Mouse (Mus musculus) inflammation-experienced regulatory T-cells, adult 6 months (primary cell): ENCODE data around the gene Adgra3. TPM values are rescaled to one million over a fixed set of nuclear protein-coding genes. Genes with fewer than 3 reads are reported as not detected.

ENCODE experiments used
- ATAC-seq: one replicate; pipeline ENCODE4 v1.8.0; 2017
- polyA plus RNA-seq, 3 experiments: library from polyadenylated mRNA; unstranded; fragments of 100-300 nt; shearing (Covaris generic); gene quantifications; one replicate each; pipeline ENCODE4 v1.2.1; 2017

Adgra3 gene
- polyA plus RNA-seq, result not detected

DNA sequence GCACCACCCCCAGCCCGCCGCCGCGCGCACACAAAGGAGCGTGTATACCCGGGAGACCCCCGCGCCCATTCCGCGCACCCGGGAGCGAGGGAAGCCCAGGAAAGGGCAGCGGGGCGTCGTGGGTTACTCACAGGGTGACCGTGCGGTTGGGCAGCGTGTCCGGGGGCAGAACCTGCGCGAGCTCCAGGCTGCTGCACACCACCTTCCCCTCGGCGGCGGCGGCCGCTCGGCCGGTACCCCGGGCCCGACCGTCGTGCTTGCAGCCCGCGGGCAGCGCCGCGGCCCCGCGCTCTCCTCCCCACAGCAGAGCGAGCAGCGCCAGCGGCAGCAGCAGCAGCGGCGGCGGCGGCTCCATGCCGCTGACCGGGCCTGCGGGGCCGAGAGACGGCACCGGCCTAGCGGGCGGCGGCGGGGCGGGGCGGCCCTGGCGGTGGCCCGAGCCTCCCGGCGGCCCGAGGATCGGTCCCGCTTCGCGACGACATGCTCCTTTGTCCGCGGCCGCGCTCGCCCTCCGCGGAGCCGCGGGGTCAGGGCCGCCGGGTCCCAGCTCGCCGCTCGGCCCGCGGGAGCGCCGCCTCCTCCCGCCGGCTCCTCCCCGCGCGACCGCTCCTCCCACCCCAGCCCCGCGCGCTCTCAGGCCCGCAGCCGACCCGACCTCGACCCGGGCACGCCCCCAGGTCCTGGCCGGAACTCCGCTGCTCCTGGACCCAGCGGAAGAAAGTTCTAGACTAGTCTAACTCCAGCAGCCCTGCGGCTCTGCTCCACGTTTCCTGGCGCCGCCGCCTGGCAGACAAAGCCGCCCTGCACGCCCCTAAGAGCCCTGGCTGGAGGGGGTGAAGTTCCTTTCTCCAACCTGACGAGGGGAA, at the start of gene Adgra3:
Gene Adgra3, minus strand, starts transcription at position 586 of the 866 bp plus-strand sequence.
- ATAC-seq, result no peak

- ATAC-seq, result no peak
These were observed 24.6 kb upstream of the Adgra3 start for GRCm38 (mm10) chr5:50083441-50083840.

- ATAC-seq, result no peak
These were observed 15.4 kb upstream of the Adgra3 start for GRCm38 (mm10) chr5:50074245-50074644.

DNA sequence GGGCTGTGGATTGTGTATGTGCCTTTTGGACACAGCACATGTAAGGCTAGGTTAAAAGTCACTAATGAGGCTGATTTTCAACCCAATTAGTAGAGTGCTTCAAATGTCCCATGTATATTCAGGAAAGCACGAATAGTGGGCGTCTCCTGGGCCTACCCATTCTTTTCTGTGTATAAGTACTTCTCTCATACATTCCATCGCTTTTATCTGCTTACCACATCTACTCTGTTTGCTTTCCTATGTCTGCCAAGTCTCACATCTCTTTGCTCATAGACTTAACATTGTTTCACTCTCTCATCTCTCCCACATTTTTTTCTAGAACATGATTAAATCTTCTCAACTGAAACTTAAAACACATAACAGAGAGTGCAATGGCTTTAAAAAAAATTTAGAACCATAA, 5.4 kb upstream of the Adgra3 start:
- no peak for ATAC-seq

DNA sequence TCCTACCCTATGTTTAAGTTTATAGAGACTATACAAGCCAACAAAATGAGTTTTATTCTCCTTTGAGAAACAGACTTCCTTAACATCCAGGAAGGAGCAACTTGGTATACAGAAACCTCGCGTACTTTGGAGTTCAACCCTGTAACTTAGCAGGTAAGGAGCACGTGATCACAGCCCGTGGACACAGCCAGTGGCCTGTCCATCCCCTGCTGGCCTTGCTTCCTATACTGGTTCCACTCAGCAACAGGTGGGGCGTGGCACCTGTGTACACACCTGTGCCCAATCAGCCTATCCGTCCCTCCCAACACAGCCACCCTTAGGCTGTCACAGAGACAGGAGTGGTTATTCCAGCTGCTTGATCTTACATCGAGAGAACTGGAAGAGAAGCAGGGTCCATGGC, 780 bp upstream of the Adgra3 start:
- no peak for ATAC-seq

GRCm38 (mm10) chr5:50057612-50058420, 990 bp downstream of the Adgra3 start:
- ATAC-seq, result no peak

DNA sequence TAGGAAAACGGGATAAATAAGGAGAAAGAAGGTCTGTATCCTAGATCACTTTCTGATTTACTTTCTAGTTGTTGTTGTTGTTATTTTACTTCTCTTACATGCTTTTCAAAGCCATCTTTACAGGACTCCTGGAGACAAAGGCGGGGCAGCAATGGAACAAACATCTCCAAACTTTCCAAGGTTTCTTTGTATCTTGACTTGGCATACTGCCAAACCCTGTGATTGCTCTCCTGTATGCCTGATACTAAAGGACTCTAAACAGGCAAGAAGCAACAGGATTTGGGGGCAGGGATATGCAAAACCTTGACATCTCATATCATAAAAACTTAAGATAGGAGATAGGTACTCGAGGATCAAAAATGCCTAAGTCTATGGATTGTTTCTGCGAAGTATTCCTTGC, 6.3 kb downstream of the Adgra3 start:
- no peak for ATAC-seq

- ATAC-seq, result no peak
These were observed 8.0 kb downstream of the Adgra3 start for GRCm38 (mm10) chr5:50050668-50051425.

DNA sequence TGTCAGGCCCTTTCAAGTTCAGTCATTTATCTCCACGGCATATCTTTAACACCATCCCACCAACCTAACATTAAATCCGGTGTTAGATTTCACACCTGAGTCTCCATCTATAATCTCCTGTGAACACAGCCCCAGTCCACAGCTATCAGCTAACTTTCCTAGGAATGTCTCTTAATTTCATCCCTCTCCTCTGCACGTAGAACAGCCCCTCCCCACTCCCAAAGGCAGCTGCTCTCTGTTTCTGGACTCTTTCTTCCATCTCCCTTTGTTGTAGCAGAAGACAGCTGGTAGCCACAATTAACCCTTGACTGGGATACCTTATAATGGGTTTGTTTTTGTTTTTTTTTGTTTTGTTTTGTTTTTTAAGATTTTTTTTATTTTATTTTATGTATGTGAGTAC, 8.8 kb downstream of the Adgra3 start:
- ATAC-seq, result no peak

DNA sequence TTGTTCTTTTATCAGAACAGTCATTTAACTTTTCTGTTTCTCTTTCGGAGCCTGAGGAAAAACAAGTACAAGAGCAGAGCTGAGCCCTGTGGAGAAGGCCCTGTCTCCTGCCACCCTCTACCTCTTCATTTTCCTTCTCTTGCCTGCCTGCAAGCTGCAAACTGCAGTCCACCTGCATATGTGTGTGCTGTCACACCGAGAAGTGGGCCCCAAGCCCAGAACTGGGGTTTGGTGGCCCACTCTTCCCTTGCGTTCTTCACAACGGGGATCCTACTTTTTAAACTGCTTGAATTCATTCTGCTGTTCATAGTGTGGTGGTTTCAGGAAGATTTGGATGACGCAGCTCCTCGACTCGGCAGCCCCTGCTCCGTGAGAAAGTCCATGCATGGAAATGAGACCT, 9.3 kb downstream of the Adgra3 start:
- no peak for ATAC-seq

DNA sequence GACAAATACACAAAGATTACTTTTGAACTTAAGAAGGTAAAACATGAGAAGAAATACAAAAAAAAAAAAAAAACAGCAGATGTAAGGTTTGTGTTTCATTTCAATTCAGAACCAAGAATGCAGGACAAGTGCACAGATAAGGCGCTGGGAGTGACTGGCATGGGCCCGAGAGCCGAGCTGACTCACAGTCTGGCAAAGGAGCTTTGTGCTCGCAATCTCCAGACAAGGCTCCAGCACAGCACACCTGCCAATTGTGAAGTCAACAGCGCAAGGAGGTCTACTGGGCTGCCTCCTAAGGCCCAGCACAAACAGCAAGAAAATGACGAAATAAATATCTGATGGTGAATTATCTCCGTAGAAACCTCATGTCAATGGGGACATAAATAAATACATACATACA, 9.8 kb downstream of the Adgra3 start:
- ATAC-seq, result no peak

DNA sequence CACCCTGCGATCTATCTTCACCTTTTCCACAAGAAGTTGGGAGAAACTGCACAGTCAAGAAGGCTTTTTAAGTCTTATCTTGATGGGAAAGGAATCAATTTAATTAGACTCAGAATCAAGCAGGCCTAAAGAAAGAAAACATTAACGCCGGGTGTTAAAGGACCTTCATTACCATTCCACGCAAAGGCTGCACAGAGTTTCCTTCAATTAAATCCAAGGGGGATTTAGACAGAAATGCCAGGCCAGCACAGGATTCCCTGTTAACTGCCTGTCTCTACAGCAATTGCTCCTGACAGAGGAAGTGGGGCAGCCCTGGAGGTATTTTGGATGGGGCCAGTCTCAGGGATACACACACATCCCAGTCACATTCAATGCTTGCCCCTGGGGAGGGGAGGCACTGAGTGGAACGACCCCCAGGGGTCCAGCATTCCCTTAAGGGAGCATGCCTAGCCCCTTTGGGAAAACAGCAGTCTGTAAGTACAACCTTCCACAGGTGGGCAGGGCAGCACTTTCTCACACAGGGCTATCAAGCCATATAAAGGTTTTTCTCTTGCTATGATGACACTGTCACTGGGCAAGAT, 10.4 kb downstream of the Adgra3 start:
- ATAC-seq, result no peak

GRCm38 (mm10) chr5:50045180-50045579, 13.6 kb downstream of the Adgra3 start:
- no peak for ATAC-seq

DNA sequence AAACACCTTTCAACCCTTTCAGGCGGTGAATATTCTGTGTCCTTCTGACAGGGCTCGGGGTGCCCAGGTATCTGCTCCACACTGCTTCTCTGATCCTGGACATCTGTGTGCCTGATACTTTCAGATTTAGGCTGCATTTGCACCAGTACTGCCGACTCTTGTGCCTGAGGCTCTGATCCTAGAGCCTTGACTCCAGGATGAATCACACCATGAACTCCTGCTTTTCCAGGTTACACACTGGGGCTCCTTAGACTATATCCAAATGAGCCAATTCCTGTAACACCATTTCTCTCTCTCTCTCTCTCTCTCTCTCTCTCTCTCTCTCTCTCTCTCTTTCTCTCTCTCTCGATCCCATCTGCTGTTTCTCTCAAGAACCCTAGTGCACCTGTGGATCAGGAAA, 15.1 kb downstream of the Adgra3 start:
- no peak for ATAC-seq

DNA sequence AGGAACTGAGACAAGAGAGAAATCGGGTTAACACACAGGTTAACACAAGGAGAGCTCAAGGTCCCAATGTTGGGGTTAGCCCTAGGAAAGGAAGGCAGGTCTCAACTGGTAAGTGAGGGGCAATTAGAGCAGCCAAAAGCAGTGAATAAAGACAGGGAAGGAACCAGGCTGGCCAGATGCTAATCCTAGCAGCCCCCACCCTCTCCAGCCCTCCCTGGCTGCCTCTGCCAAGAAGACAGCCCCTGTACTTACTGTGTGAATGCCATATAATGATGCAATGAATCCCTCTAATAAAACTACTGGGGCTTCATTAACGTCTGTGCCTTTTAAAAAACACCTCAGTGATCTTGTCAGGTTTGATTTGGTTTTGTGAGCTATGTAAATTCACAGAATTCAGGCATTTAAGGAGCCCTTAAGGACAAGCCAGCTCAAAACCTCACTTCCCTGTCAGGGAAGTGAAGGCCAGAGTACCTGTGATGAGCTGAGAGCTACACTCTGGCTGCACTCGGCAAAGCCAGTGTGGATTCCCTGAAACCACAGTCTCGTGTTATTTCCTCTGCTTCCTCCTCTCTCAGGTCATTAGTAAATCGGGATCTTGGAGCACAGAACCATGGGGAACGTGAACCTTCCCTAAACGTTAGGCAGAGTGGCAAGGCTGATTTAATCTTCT, 16.4 kb downstream of the Adgra3 start:
- ATAC-seq, result no peak

GRCm38 (mm10) chr5:50039521-50039920, 19.3 kb downstream of the Adgra3 start:
- no peak for ATAC-seq

- ATAC-seq, result no peak
These were observed 21.1 kb downstream of the Adgra3 start for GRCm38 (mm10) chr5:50037666-50038065.

GRCm38 (mm10) chr5:50034900-50035514, 23.8 kb downstream of the Adgra3 start:
- ATAC-seq, result no peak

DNA sequence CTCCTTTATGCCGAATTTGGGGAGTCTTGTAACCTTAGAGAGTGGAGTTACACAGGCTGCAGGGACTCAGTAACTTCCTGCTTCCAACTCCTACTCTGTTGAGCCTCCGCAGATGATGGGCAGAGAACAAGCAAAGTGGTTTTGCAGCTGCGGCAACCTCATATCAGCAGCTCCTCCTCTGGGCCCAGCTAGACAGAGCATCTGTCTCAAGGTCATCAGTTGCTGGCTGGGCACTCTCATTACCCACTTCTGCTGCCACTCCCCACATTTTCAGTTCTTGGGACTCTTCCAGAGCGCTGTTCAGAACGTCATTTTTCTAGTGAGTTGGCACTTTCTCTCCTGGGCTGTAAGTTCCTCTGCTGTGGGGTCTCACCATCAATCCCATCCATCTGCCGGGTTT, 24.6 kb downstream of the Adgra3 start:
- no peak for ATAC-seq

DNA sequence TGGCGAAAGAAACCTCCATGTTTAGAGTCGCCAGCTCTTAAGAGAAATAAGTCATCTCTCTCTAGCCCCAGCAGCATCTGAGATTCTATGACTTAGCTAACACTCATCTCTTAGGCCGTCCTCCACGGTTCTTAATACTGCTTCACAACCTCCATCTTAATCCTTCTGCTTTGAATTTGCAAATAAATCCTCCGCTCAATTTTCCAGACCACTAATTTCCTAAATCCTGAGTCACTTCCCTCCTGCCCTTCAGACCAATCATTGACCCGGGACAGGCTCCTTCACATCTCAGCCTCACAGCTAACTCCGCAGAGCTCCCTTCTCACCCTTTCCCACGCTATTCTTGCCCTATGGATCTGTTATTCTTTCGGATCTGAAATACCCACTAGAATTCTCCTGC, 25.1 kb downstream of the Adgra3 start:
- no peak for ATAC-seq

GRCm38 (mm10) chr5:50032332-50032731, 26.5 kb downstream of the Adgra3 start:
- ATAC-seq, result no peak
